Mouse (Mus musculus): Measurements from ENCODE around the gene Tdrd7.

Tdrd7 gene

GRCm38 (mm10) chr4:46041761-46042504, 76.8 kb downstream of the Tdrd7 start:
- DNase-seq (ENCODE audit: low spot score): no peak

GRCm38 (mm10) chr4:46042505-46042850, 77.3 kb downstream of the Tdrd7 start:
- no peak for DNase-seq (ENCODE audit: low spot score)

GRCm38 (mm10) chr4:46043361-46043760, 78.2 kb downstream of the Tdrd7 start:
- no peak for DNase-seq (ENCODE audit: low spot score)

GRCm38 (mm10) chr4:46047971-46048370, 82.8 kb downstream of the Tdrd7 start:
- no peak for DNase-seq (ENCODE audit: low spot score)

GRCm38 (mm10) chr4:46048418-46048817, 83.3 kb downstream of the Tdrd7 start:
- DNase-seq (ENCODE audit: low spot score): no peak

- no peak for DNase-seq (ENCODE audit: low spot score)
These were observed 88.4 kb downstream of the Tdrd7 start for GRCm38 (mm10) chr4:46053323-46054107.

GRCm38 (mm10) chr4:46056163-46056562, 91.0 kb downstream of the Tdrd7 start:
- DNase-seq (ENCODE audit: low spot score): no peak

GRCm38 (mm10) chr4:46061259-46061962, 96.3 kb downstream of the Tdrd7 start:
- DNase-seq (ENCODE audit: low spot score): no peak

- DNase-seq (ENCODE audit: low spot score): no peak
These were observed 98.7 kb downstream of the Tdrd7 start for GRCm38 (mm10) chr4:46063841-46064240.

- no peak for DNase-seq (ENCODE audit: low spot score)
These were observed 99.1 kb downstream of the Tdrd7 start for GRCm38 (mm10) chr4:46064263-46064662.

- no peak for DNase-seq (ENCODE audit: low spot score)
These were observed 99.8 kb downstream of the Tdrd7 start for GRCm38 (mm10) chr4:46064961-46065360.

- no peak for DNase-seq (ENCODE audit: low spot score)
These were observed 100.7 kb downstream of the Tdrd7 start for GRCm38 (mm10) chr4:46065695-46066340.

GRCm38 (mm10) chr4:46068060-46068459, 102.9 kb downstream of the Tdrd7 start:
- no peak for DNase-seq (ENCODE audit: low spot score)

- no peak for DNase-seq (ENCODE audit: low spot score)
These were observed 103.4 kb downstream of the Tdrd7 start for GRCm38 (mm10) chr4:46068573-46068972.

GRCm38 (mm10) chr4:46069851-46070482, 104.8 kb downstream of the Tdrd7 start:
- no peak for DNase-seq (ENCODE audit: low spot score)

- no peak for DNase-seq (ENCODE audit: low spot score)
These were observed 107.5 kb downstream of the Tdrd7 start for GRCm38 (mm10) chr4:46072631-46073030.

GRCm38 (mm10) chr4:46073736-46074135, 108.6 kb downstream of the Tdrd7 start:
- no peak for DNase-seq (ENCODE audit: low spot score)

- no peak for DNase-seq (ENCODE audit: low spot score)
These were observed 110.5 kb downstream of the Tdrd7 start for GRCm38 (mm10) chr4:46075664-46076063.

- no peak for DNase-seq (ENCODE audit: low spot score)
These were observed 111.8 kb downstream of the Tdrd7 start for GRCm38 (mm10) chr4:46076892-46077291.

- no peak for DNase-seq (ENCODE audit: low spot score)
These were observed 115.1 kb downstream of the Tdrd7 start for GRCm38 (mm10) chr4:46080261-46080660.

GRCm38 (mm10) chr4:46082555-46082954, 117.4 kb downstream of the Tdrd7 start:
- no peak for DNase-seq (ENCODE audit: low spot score)

All from testis, postnatal 14 days (tissue).